Mouse (Mus musculus) liver, embryonic 14.5 days (tissue): ENCODE data around the gene Pdlim5.

Experiments used
- CTCF ChIP-seq: IDR thresholded peaks from 2 replicates; pipeline ENCODE4 v1.5.1; 2016; ENCODE audit warnings: antibody characterized with exemption, low read depth, control low read depth
- EP300 ChIP-seq: IDR thresholded peaks from 2 replicates; pipeline ENCODE4 v1.6.1; 2016; ENCODE audit warnings: antibody characterized with exemption, low read depth

- TF ChIP-seq CTCF, result no peak
- TF ChIP-seq EP300, result no peak
Measured at GRCm38 (mm10) chr3:142368411-142368810, 27.1 kb downstream of the Pdlim5 start.
